Mouse (Mus musculus): ENCODE data around the gene Psmb9. TPM values are rescaled to one million over a fixed set of nuclear protein-coding genes. Genes with fewer than 3 reads are reported as not detected.
"Not testable (repeated sequence)": the region's sequence is repeated elsewhere in the genome, so short reads cannot be mapped to it uniquely, and the experiment has no call there.

Gene Psmb9
- polyA plus RNA-seq (2016; fragmentation: Nextera tagmentation; extraction: Ambion mirVana), result 0.49 and 0.52 TPM in 2 replicates

GRCm38 (mm10) chr17:34187261-34187916 lies at the start of gene Psmb9, which contains the start of gene Tap1:
Gene Psmb9 (minus strand): TSS chr17:34187764.
Gene Tap1 (plus strand): TSS chr17:34187553.
- no peaks in the 10 kb centered on the region for H3K36me3 ChIP-seq
- WGBS, result under 1% methylated on average over 46 of the region's 46 CpGs
- peak; percentile 87 for DNase-seq (ENCODE audit: low spot score)
- no peaks in the 10 kb centered on the region for H3K9me3 ChIP-seq (replicated peaks)
- H3K27me3 ChIP-seq (ENCODE audit: low read depth, poor library complexity, severe bottlenecking), result peaks cover 94% of the 10 kb centered on the region
- H3K4me1 ChIP-seq, result peaks cover 20% of the 10 kb centered on the region
- peak within 1 kb of the TSS; percentile 52 for H3K4me3 ChIP-seq
- no peak within 1 kb of the TSS for H3K27ac ChIP-seq (replicated peaks)

GRCm38 (mm10) chr17:34236691-34237090 lies 49.1 kb upstream of the Psmb9 start:
- no peak overlapping the region for H3K27ac ChIP-seq (replicated peaks)
- no peaks in the 10 kb centered on the region for H3K36me3 ChIP-seq
- no peak overlapping the region for H3K4me3 ChIP-seq
- H3K4me1 ChIP-seq, result no peaks in the 10 kb centered on the region
- 86% methylated on average over 5 of the region's 5 CpGs for WGBS
- H3K27me3 ChIP-seq (ENCODE audit: low read depth, poor library complexity, severe bottlenecking), result no peaks in the 10 kb centered on the region
- peaks cover 5% of the 10 kb centered on the region; the same call in 1 of the 2 replicates for H3K9me3 ChIP-seq (replicated peaks)
- no peak for DNase-seq (ENCODE audit: low spot score)

- Histone ChIP-seq H3K36me3 (no peaks in the 10 kb centered on the region), H3K4me1 (no peaks in the 10 kb centered on the region), H3K27me3 (ENCODE audit: low read depth, poor library complexity, severe bottlenecking) (no peaks in the 10 kb centered on the region), H3K4me3 (no peak overlapping the region), H3K27ac (replicated peaks) (no peak overlapping the region), H3K9me3 (replicated peaks) (no peaks in the 10 kb centered on the region)
- DNase-seq (ENCODE audit: low spot score), result peak; percentile 42
- 61% methylated on average over 9 of the region's 9 CpGs for WGBS
Observed at GRCm38 (mm10) chr17:34234926-34235325, 47.4 kb upstream of the Psmb9 start.

GRCm38 (mm10) chr17:34232021-34232420 lies 44.5 kb upstream of the Psmb9 start:
- 82% methylated on average over 6 of the region's 7 CpGs for WGBS
- not testable (repeated sequence) for H3K4me3 ChIP-seq; H3K4me1 ChIP-seq; H3K36me3 ChIP-seq; H3K27ac ChIP-seq (replicated peaks); DNase-seq (ENCODE audit: low spot score); H3K27me3 ChIP-seq (ENCODE audit: low read depth, poor library complexity, severe bottlenecking); H3K9me3 ChIP-seq (replicated peaks)

- not testable (repeated sequence) for H3K27me3 ChIP-seq (ENCODE audit: low read depth, poor library complexity, severe bottlenecking); H3K27ac ChIP-seq (replicated peaks); H3K9me3 ChIP-seq (replicated peaks); H3K36me3 ChIP-seq; H3K4me1 ChIP-seq; H3K4me3 ChIP-seq; DNase-seq (ENCODE audit: low spot score)
- WGBS, result 94% methylated on average over 9 of the region's 9 CpGs
Observed at GRCm38 (mm10) chr17:34230971-34231370, 43.4 kb upstream of the Psmb9 start.

GRCm38 (mm10) chr17:34225911-34226310 lies 38.3 kb upstream of the Psmb9 start:
- not testable (repeated sequence) for H3K27ac ChIP-seq (replicated peaks); H3K4me1 ChIP-seq; H3K4me3 ChIP-seq; H3K36me3 ChIP-seq; H3K27me3 ChIP-seq (ENCODE audit: low read depth, poor library complexity, severe bottlenecking); DNase-seq (ENCODE audit: low spot score)
- peaks cover 15% of the 10 kb centered on the region for H3K9me3 ChIP-seq (replicated peaks)
- WGBS, result 99% methylated on average over 15 of the region's 23 CpGs

GRCm38 (mm10) chr17:34225426-34225825 lies 37.9 kb upstream of the Psmb9 start:
- H3K36me3 ChIP-seq, result no peaks in the 10 kb centered on the region
- H3K9me3 ChIP-seq (replicated peaks), result peaks cover 15% of the 10 kb centered on the region
- no peaks in the 10 kb centered on the region for H3K27me3 ChIP-seq (ENCODE audit: low read depth, poor library complexity, severe bottlenecking)
- H3K4me1 ChIP-seq, result no peaks in the 10 kb centered on the region
- no peak overlapping the region for H3K27ac ChIP-seq (replicated peaks)
- H3K4me3 ChIP-seq, result no peak overlapping the region
- 94% methylated on average over 8 of the region's 8 CpGs for WGBS
- no peak for DNase-seq (ENCODE audit: low spot score)

- Histone ChIP-seq H3K9me3 (replicated peaks) (peaks cover 15% of the 10 kb centered on the region), H3K27me3 (ENCODE audit: low read depth, poor library complexity, severe bottlenecking) (no peaks in the 10 kb centered on the region), H3K36me3 (no peaks in the 10 kb centered on the region), H3K4me3 (no peak overlapping the region), H3K27ac (replicated peaks) (no peak overlapping the region), H3K4me1 (no peaks in the 10 kb centered on the region)
- no peak for DNase-seq (ENCODE audit: low spot score)
- 92% methylated on average over 3 of the region's 3 CpGs for WGBS
Observed at GRCm38 (mm10) chr17:34224816-34225215, 37.3 kb upstream of the Psmb9 start.

GRCm38 (mm10) chr17:34220401-34220800 lies 32.8 kb upstream of the Psmb9 start:
- H3K4me1 ChIP-seq; H3K27me3 ChIP-seq (ENCODE audit: low read depth, poor library complexity, severe bottlenecking); H3K27ac ChIP-seq (replicated peaks); H3K4me3 ChIP-seq; H3K36me3 ChIP-seq; DNase-seq (ENCODE audit: low spot score): not testable (repeated sequence)
- H3K9me3 ChIP-seq (replicated peaks), result peaks cover 21% of the 10 kb centered on the region
- WGBS, result 100% methylated on average over 4 of the region's 16 CpGs

- not testable (repeated sequence) for H3K27ac ChIP-seq (replicated peaks); H3K36me3 ChIP-seq; H3K4me3 ChIP-seq; DNase-seq (ENCODE audit: low spot score); H3K4me1 ChIP-seq
- Histone ChIP-seq H3K27me3 (ENCODE audit: low read depth, poor library complexity, severe bottlenecking) (peaks cover 12% of the 10 kb centered on the region), H3K9me3 (replicated peaks) (peaks cover 15% of the 10 kb centered on the region)
- 94% methylated on average over 6 of the region's 7 CpGs for WGBS
Observed at GRCm38 (mm10) chr17:34219801-34220200, 32.2 kb upstream of the Psmb9 start.

GRCm38 (mm10) chr17:34219096-34219495 lies 31.5 kb upstream of the Psmb9 start:
- peaks cover 19% of the 10 kb centered on the region for H3K27me3 ChIP-seq (ENCODE audit: low read depth, poor library complexity, severe bottlenecking)
- H3K4me1 ChIP-seq; H3K9me3 ChIP-seq (replicated peaks); H3K36me3 ChIP-seq; DNase-seq (ENCODE audit: low spot score); H3K4me3 ChIP-seq; H3K27ac ChIP-seq (replicated peaks): not testable (repeated sequence)
- 87% methylated on average over 9 of the region's 11 CpGs for WGBS

- 92% methylated on average over 11 of the region's 11 CpGs for WGBS
- H3K9me3 ChIP-seq (replicated peaks), result peaks cover 9% of the 10 kb centered on the region; the same call in 1 of the 2 replicates
- H3K4me3 ChIP-seq, result no peak overlapping the region
- H3K27ac ChIP-seq (replicated peaks), result no peak overlapping the region
- DNase-seq (ENCODE audit: low spot score), result no peak
- 0 out of 2 replicates have a peak, but pooled peaks cover 3% of the 10 kb centered on the region for H3K4me1 ChIP-seq
- H3K36me3 ChIP-seq, result no peaks in the 10 kb centered on the region
- peaks cover 23% of the 10 kb centered on the region for H3K27me3 ChIP-seq (ENCODE audit: low read depth, poor library complexity, severe bottlenecking)
Observed at GRCm38 (mm10) chr17:34218675-34219074, 31.1 kb upstream of the Psmb9 start.

GRCm38 (mm10) chr17:34217986-34218385 lies 30.4 kb upstream of the Psmb9 start:
- no peaks in the 10 kb centered on the region for H3K36me3 ChIP-seq
- no peak for DNase-seq (ENCODE audit: low spot score)
- 0 out of 2 replicates have a peak, but pooled peaks cover 3% of the 10 kb centered on the region for H3K4me1 ChIP-seq
- H3K9me3 ChIP-seq (replicated peaks), result peaks cover 9% of the 10 kb centered on the region; the same call in 1 of the 2 replicates
- WGBS, result 88% methylated on average over 5 of the region's 5 CpGs
- H3K4me3 ChIP-seq, result no peak overlapping the region
- H3K27me3 ChIP-seq (ENCODE audit: low read depth, poor library complexity, severe bottlenecking), result peaks cover 30% of the 10 kb centered on the region
- H3K27ac ChIP-seq (replicated peaks), result no peak overlapping the region
